Mouse (Mus musculus): ENCODE measurements around the gene Ddah1. TPM values are rescaled to one million over a fixed set of nuclear protein-coding genes. Genes with fewer than 3 reads are reported as not detected.

Ddah1 gene
- polyA plus RNA-seq, 1 experiment: 43.7 TPM

DNA sequence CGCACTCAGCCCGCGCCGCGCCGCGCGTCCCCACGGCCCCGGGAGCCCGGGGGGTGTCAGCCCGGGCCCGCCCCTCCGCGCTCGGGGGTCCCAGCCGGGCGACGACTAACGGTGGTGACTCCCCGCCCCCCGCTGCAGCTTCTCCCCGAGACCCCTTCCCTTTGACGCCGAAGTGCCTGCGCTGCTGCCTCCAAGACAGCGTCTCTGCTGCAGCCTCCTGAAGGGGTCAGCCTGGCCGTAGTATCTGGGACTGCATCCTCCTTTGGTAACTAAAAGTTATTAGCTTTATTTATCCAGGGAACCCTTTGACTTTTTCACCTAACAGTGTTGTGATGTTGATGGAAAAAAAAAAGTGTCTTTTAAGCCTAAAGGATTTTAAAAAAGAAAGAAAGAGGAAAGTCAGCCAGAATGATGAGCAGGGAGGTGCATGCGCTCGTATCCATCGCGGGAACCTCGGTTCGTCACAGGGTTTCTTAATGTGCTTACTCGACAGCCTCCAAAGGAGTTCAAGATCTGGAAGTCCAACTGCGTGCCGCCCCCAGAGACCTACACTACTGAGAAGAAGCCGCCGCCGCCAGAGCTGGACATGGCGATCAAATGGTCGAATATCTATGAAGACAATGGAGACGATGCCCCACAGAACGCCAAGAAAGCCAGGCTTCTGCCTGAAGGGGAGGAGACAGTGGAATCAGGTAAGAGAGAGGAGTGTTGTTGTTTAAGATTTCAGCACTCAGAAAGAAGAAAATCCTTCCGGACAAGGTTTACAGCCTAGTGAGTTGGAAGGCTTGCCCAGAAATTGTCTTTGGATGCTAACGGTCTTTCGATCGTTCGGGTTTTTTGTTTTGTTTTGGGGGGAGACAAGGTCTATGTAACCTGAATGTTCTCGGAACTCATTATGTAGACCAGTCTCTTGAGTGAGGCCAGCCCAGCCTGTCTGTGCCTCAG is 180.2 kb downstream of the Ddah1 start:
- TF ChIP-seq EP300 (IDR thresholded peaks at IDR 0.05; ENCODE audit: insufficient read depth, low read depth, low read length): no peak
- TF ChIP-seq POLR2A (IDR thresholded peaks at IDR 0.05; ENCODE audit: insufficient read depth, low read length): no peak
- TF ChIP-seq CTCF (IDR thresholded peaks at IDR 0.05; ENCODE audit: low read depth, low read length): no peak
- Histone ChIP-seq H3K4me3 (ENCODE audit: low read depth, low read length) (peak overlapping the region; percentile 97), H3K27ac (ENCODE audit: insufficient read depth, low read length) (no peak overlapping the region), H3K9me3 (replicated peaks; ENCODE audit: control insufficient read depth, insufficient read depth, low read length, poor library complexity, severe bottlenecking) (no peaks in the 10 kb centered on the region), H3K27me3 (ENCODE audit: control insufficient read depth, insufficient read depth, low read length, poor library complexity, severe bottlenecking) (no peaks in the 10 kb centered on the region), H3K9ac (ENCODE audit: low read depth, poor library complexity, severe bottlenecking) (peak overlapping the region; percentile 98), H3K36me3 (ENCODE audit: control insufficient read depth, insufficient read depth, low read length, poor library complexity, severe bottlenecking) (peaks cover 24% of the 10 kb centered on the region), H3K4me1 (ENCODE audit: control insufficient read depth, insufficient read depth, low read length) (peaks cover 1% of the 10 kb centered on the region)

DNA sequence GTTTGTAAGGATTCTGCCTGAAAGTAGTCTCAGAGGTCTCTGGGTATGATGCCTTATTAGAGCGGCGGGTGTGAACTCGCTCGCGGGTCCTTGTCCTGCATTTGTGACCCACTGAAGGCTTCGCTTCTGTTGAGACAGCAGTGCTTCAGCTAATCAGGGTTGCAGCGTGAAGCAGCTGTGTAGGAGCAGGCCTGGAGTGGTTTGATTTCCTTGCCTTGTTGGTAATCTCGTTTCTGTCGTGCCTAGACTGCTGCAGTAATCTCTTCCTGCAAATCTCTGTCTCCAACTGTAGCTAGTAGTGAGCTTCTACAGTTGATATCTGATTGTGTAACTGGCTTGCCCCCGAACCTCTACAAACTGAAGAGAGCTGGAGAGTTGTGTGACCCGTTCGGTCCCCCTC is 180.9 kb downstream of the Ddah1 start:
- H3K27me3 ChIP-seq (ENCODE audit: control insufficient read depth, insufficient read depth, low read length, poor library complexity, severe bottlenecking): no peaks in the 10 kb centered on the region
- H3K27ac ChIP-seq (ENCODE audit: insufficient read depth, low read length): no peak overlapping the region
- 0 out of 2 replicates have a peak overlapping the region, but pooled peaks have one; percentile 47 for H3K9ac ChIP-seq (ENCODE audit: low read depth, poor library complexity, severe bottlenecking)
- no peak for TF ChIP-seq EP300 (IDR thresholded peaks at IDR 0.05; ENCODE audit: insufficient read depth, low read depth, low read length)
- no peak for TF ChIP-seq CTCF (IDR thresholded peaks at IDR 0.05; ENCODE audit: low read depth, low read length)
- peak overlapping the region; percentile 49 for H3K4me3 ChIP-seq (ENCODE audit: low read depth, low read length)
- peaks cover 1% of the 10 kb centered on the region for H3K4me1 ChIP-seq (ENCODE audit: control insufficient read depth, insufficient read depth, low read length)
- no peaks in the 10 kb centered on the region for H3K9me3 ChIP-seq (replicated peaks; ENCODE audit: control insufficient read depth, insufficient read depth, low read length, poor library complexity, severe bottlenecking)
- H3K36me3 ChIP-seq (ENCODE audit: control insufficient read depth, insufficient read depth, low read length, poor library complexity, severe bottlenecking): peaks cover 28% of the 10 kb centered on the region

DNA sequence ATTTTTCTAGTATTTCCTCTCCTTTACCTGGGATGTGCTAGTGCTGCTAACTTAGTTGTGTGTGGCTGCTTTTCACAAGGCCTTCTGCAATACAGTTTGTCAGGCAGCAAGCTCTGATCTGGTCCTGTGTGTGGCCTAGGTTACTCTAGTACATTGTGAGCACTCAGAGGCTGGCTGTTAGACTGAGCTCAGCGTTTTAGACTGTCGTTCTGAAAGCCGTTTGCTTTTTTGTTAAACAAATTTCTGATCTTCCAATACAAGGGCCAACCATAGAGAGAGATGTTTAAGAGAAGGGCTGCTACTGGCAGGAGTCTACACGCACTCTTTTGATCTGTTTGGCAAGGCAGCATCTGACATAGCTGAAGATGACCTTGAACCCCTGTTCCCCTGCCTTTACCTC is 181.5 kb downstream of the Ddah1 start:
- Histone ChIP-seq H3K9me3 (replicated peaks; ENCODE audit: control insufficient read depth, insufficient read depth, low read length, poor library complexity, severe bottlenecking) (no peaks in the 10 kb centered on the region), H3K9ac (ENCODE audit: low read depth, poor library complexity, severe bottlenecking) (no peak overlapping the region), H3K27ac (ENCODE audit: insufficient read depth, low read length) (no peak overlapping the region), H3K27me3 (ENCODE audit: control insufficient read depth, insufficient read depth, low read length, poor library complexity, severe bottlenecking) (no peaks in the 10 kb centered on the region), H3K36me3 (ENCODE audit: control insufficient read depth, insufficient read depth, low read length, poor library complexity, severe bottlenecking) (peaks cover 33% of the 10 kb centered on the region), H3K4me3 (ENCODE audit: low read depth, low read length) (no peak overlapping the region), H3K4me1 (ENCODE audit: control insufficient read depth, insufficient read depth, low read length) (peaks cover 1% of the 10 kb centered on the region)
- TF ChIP-seq POLR2A (IDR thresholded peaks at IDR 0.05; ENCODE audit: insufficient read depth, low read length) (no peak), EP300 (IDR thresholded peaks at IDR 0.05; ENCODE audit: insufficient read depth, low read depth, low read length) (no peak), CTCF (IDR thresholded peaks at IDR 0.05; ENCODE audit: low read depth, low read length) (no peak)

DNA sequence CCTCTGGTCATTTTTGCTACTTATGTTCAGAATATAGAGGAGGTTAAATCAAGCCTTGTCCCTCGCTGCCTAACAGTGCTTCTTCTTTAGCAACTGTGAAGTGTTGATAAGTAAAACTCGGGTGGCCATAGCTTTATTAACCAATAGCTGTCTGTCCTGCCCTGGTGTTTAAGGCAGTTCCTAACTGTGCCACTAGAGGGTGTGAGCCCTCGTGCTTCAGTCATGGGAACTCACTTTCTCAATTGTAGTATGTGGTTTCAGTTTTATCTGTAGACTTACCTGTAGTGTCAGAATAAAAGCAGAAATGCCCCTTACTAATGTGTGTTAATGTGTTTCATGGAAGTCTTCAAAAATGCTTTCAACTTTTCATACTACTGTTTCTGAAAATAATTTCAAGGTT is 183.5 kb downstream of the Ddah1 start:
- Histone ChIP-seq H3K27ac (ENCODE audit: insufficient read depth, low read length) (no peak overlapping the region), H3K27me3 (ENCODE audit: control insufficient read depth, insufficient read depth, low read length, poor library complexity, severe bottlenecking) (no peaks in the 10 kb centered on the region), H3K9ac (ENCODE audit: low read depth, poor library complexity, severe bottlenecking) (no peak overlapping the region), H3K4me3 (ENCODE audit: low read depth, low read length) (no peak overlapping the region), H3K9me3 (replicated peaks; ENCODE audit: control insufficient read depth, insufficient read depth, low read length, poor library complexity, severe bottlenecking) (no peaks in the 10 kb centered on the region), H3K4me1 (ENCODE audit: control insufficient read depth, insufficient read depth, low read length) (peaks cover 1% of the 10 kb centered on the region), H3K36me3 (ENCODE audit: control insufficient read depth, insufficient read depth, low read length, poor library complexity, severe bottlenecking) (peaks cover 34% of the 10 kb centered on the region)
- peak; percentile 53 for TF ChIP-seq CTCF (IDR thresholded peaks at IDR 0.05; ENCODE audit: low read depth, low read length)
- TF ChIP-seq POLR2A (IDR thresholded peaks at IDR 0.05; ENCODE audit: insufficient read depth, low read length): no peak
- no peak for TF ChIP-seq EP300 (IDR thresholded peaks at IDR 0.05; ENCODE audit: insufficient read depth, low read depth, low read length)

Other genes starting within 250 kb of the Ddah1 start
- gene Znhit6, start 182.5 kb upstream of the Ddah1 start, polyA plus RNA-seq (2011; ENCODE audit: insufficient read depth, insufficient read length, low read depth, missing spikeins): 65.7 and 69.1 TPM in 2 replicates
- gene Ccn1, start 108.7 kb upstream of the Ddah1 start, polyA plus RNA-seq (2011; ENCODE audit: insufficient read depth, insufficient read length, low read depth, missing spikeins): 204 and 217 TPM in 2 replicates
- gene Bcl10, start 164.1 kb downstream of the Ddah1 start, polyA plus RNA-seq (2011; ENCODE audit: insufficient read depth, insufficient read length, low read depth, missing spikeins): 39.1 and 43.2 TPM in 2 replicates
- 17.1 and 30.1 TPM in 2 replicates for gene 2410004B18Rik, start 179.3 kb downstream of the Ddah1 start, polyA plus RNA-seq (2011; ENCODE audit: insufficient read depth, insufficient read length, low read depth, missing spikeins)
- 22.4 and 23.0 TPM in 2 replicates for gene Syde2, start 229.2 kb downstream of the Ddah1 start, polyA plus RNA-seq (2011; ENCODE audit: insufficient read depth, insufficient read length, low read depth, missing spikeins)

Measured in ES-Bruce4 (cell line).